Mouse (Mus musculus) 3T3-L1 (cell line): ENCODE measurements around the gene Myoc.

Experiments
- DNase-seq: peaks from one replicate; pipeline ENCODE4 v3.0.0-alpha.2; 2015; ENCODE audit warnings: low read depth, low spot score

The Myoc gene

GRCm38 (mm10) chr1:162646083-162646686 is 7.2 kb downstream of the Myoc start:
- DNase-seq: no peak

GRCm38 (mm10) chr1:162648416-162648815 is 9.5 kb downstream of the Myoc start:
- no peak for DNase-seq

DNA sequence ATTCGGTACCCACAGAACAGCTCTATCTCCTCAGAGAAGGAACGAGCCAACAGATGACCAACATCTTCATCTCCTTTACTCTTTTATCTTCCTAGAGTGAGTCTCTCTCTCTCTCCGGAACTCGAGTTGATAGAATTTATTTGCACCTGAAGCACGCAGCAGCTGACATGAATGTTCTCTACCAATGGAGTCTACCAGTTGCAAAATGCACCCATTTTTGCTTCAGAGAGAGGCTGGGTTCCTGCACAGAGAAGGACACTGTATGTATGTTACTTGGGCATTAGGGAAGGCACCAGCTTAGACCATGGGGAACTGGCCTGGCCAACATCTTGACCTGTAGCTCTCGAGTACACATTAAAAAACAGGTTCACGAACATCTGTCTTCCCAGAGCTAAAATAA is 19.2 kb downstream of the Myoc start, which contains the start of gene Myocos:
TSS of gene Myocos (minus strand) at position 101 of the 400 bp plus-strand sequence.
- no peak for DNase-seq

GRCm38 (mm10) chr1:162660276-162660860 is 21.4 kb downstream of the Myoc start:
- no peak for DNase-seq

DNA sequence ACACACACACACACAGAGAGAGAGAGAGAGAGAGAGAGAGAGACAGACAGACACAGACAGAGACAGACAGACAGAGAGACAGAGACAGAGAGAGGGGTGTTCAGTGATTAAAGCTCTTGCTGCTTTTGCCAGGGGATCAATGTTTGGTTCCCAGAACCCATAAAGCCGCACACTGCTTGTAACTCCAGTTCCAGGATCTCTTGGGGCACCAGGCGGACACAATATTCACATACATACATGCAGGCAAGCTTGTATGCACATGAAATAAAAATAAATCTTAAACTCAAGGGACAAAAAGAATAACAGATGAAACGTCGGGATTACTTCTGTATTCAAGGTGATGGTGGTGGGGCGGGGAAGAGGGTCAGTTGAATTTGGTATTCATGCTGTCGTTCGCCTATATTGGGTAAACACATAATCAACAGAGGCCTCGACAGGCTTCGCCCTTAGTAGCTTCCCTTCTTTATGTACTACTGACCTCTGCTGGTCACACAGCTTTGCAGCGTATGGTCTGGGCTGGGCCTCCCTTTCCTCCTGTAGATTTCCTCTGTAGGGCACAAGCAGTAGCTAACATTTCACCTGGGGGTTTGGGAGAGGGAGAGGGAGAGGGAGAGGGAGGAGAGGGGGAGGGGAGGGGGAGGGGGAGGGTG is 26.0 kb downstream of the Myoc start:
- DNase-seq: peak; percentile 93

DNA sequence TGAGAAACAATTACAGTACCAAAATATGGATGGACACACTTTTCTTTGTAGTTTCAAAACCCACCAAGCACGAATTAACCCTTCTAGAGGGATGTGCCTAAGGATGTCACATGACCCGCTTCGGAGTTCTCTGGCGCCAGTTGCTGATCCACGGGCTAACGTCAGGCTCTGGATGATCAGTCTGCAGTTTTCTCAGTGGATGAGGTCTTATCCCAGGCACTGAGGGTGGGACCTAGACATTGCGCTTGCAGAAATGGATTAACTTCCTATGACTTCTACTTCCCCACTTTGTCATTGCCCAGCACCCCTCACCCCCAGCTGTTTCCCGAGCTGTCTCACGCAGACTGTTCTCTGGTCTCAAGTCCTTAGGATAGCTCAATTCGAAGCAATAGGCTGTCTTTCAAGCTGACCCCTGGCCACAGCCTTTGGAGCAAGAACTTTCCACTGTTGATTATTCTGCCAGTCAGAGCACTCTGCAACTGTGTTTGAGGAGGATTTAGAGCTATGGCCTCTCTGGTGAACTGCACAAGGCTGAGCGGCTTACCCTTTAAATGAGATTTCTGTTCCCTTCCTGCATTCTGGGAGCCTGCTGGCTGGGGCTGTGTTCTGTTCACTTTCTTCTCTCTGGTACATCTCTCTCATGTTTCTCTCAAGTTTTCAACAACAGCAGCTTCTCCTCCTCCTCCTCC is 26.7 kb downstream of the Myoc start:
- peak; percentile 70 for DNase-seq

DNA sequence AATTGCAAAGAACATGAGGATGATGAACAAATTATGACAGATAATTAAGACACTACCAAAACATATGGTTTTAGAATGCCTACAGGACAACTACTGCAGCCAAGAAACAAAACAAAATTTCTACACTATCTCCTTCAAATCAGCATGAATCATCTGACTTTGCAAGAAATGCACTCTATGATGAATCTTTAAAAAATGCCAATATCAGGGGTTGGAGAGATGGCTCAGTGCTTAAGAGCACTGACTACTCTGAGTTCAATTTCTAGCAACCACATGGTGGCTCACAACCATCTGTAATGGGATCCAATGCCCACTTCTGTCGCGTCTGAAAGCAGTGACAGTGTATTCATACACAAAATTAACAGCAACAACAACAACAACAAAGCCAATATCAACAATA is 54.8 kb downstream of the Myoc start:
- DNase-seq: peak; percentile 52

- DNase-seq: no peak
These were observed 58.9 kb downstream of the Myoc start for GRCm38 (mm10) chr1:162697866-162698265.
